Mouse (Mus musculus): ENCODE measurements at regions not wholly inside any gene's neighbourhood (a gene's known extent, or its start where the extent isn't known, plus 50 kb on each side); places are given as distances from the start of the nearest gene placed in this dataset.
A peak's percentile ranks its signal among the peaks of the same experiment; 100 is the strongest.

DNA sequence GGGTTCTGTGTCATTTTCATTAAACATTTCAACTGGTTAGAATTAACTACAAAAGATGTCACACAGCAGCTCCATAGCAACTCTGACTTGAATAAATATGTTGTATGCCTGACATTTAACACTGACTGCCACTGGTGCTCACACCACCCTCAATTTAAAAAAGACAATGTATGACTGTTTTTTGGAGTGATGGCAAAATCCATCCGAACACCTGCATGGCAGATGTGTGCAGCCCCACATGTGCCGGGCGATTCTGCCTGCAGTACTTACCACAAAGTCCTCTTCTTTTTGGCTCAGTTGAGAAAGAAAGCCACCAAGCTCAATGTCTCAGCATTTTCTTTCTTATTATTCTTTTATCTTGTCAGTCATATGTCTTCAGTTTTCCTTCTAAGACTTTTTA, 199.4 kb downstream of the 4930544G11Rik start:
- Histone ChIP-seq H3K27me3 (no peaks in the 10 kb centered on the region), H3K27ac (replicated peaks) (no peak overlapping the region), H3K4me3 (no peak overlapping the region), H3K36me3 (no peaks in the 10 kb centered on the region), H3K9me3 (no peaks in the 10 kb centered on the region), H3K4me2 (no peak overlapping the region), H3K4me1 (replicated peaks) (no peaks in the 10 kb centered on the region), H3K9ac (no peak overlapping the region)
- ATAC-seq (ENCODE audit: low FRiP score, low read depth): no peak
- WGBS: 71% methylated on average over 3 of the region's 3 CpGs

DNA sequence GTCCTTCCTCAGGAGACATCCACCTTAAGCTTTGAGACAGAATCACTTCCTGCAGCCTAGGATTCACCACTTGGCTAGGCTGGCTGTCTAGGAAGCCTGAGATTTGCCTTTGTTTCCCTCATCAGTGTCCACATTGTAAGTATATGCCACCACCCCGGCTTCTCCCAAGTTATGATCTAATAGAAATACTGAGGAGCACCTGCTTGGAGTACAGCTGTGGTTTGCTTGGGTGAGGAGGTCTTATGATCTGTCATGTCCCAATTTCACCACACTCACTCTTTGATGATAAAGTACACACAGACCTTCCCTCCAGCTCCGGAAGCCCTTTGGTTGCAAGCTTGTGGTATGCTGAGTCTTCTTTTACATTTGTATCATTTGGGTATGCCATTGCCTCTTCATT, 202.4 kb downstream of the 4930544G11Rik start:
- 94% methylated on average over 2 of the region's 2 CpGs for WGBS
- Histone ChIP-seq H3K27ac (replicated peaks) (no peak overlapping the region), H3K4me3 (no peak overlapping the region), H3K4me1 (replicated peaks) (no peaks in the 10 kb centered on the region), H3K9ac (no peak overlapping the region), H3K9me3 (no peaks in the 10 kb centered on the region), H3K36me3 (no peaks in the 10 kb centered on the region), H3K27me3 (no peaks in the 10 kb centered on the region), H3K4me2 (no peak overlapping the region)
- no peak for ATAC-seq (ENCODE audit: low FRiP score, low read depth)

DNA sequence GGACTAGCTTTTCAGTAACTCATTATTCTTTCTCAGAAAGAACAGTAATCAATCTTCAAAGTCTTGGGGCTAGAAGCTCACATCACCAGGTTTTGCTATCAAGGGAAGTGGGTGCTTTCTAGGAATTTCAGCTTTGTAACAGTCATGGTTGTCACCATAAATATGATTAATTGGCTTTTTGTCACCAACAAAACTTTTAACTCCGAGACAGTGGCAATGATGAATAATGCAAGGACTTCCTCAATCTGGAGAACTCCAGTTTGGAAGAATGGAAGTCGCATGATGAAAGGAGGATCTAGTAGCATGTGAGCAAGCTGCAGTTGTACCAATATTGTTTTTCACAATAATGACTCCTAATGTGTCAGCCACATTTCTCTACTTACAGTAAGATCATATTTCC, 208.4 kb downstream of the 4930544G11Rik start:
- no peak overlapping the region for H3K4me2 ChIP-seq
- H3K9ac ChIP-seq: no peak overlapping the region
- no peak for ATAC-seq (ENCODE audit: low FRiP score, low read depth)

DNA sequence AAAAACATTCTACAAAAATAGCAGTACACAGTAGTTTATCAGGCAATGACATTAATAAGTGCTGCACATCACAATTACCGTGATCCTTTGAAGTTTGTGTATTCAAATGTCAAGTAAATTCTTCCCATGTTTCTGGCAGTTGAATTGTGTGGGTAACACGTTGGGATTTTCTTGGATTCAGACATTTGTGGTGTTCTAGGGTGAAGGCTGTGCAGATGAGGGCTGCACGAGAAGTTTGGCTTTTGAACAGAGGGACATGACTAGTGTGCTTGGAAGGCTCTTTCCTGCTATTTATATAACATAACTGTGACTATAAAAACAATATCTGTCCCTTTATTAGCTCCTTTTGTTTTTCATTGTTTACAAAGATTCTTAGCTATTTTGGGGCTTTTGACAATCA, 216.5 kb downstream of the 4930544G11Rik start:
- Histone ChIP-seq H3K36me3 (no peaks in the 10 kb centered on the region), H3K4me2 (no peak overlapping the region), H3K9ac (no peak overlapping the region), H3K4me3 (no peak overlapping the region), H3K4me1 (replicated peaks) (no peaks in the 10 kb centered on the region), H3K27ac (replicated peaks) (no peak overlapping the region), H3K27me3 (no peaks in the 10 kb centered on the region), H3K9me3 (no peaks in the 10 kb centered on the region)
- ATAC-seq (ENCODE audit: low FRiP score, low read depth): no peak
- 70% methylated on average over 3 of the region's 3 CpGs for WGBS

More for the DNA sequence above, 208.4 kb downstream of the 4930544G11Rik start:
- Histone ChIP-seq H3K27ac (replicated peaks) (no peak overlapping the region), H3K9me3 (no peaks in the 10 kb centered on the region), H3K4me1 (replicated peaks) (no peaks in the 10 kb centered on the region), H3K36me3 (no peaks in the 10 kb centered on the region), H3K4me3 (no peak overlapping the region), H3K27me3 (no peaks in the 10 kb centered on the region)
- WGBS: 27% methylated on average over 2 of the region's 2 CpGs

DNA sequence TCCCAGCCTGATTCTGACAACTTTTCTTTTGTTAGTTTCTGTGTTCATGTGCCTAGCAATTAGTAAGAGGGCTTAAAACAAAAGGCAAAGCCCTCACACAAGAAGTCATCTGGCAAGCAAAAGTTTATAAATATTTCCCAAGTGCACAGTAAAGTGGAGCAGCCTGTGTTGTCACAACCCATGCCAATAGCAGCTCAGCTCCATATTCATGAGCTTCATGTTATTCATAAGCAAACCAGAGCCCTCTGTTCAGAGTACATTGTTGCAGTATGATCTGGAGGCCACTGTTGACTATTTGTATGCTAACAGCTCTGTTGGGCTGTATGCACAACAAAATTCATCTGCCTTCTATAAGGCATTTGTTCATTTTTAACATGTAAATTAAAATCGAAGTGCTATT, 245.6 kb downstream of the 4930544G11Rik start:
- 0 out of 2 replicates have a peak, but pooled peaks have one; percentile 27 for ATAC-seq (ENCODE audit: low FRiP score, low read depth)
- Histone ChIP-seq H3K9me3 (no peaks in the 10 kb centered on the region), H3K9ac (no peak overlapping the region), H3K4me3 (no peak overlapping the region), H3K4me2 (no peak overlapping the region), H3K27me3 (no peaks in the 10 kb centered on the region), H3K36me3 (no peaks in the 10 kb centered on the region), H3K27ac (replicated peaks) (no peak overlapping the region), H3K4me1 (replicated peaks) (no peaks in the 10 kb centered on the region)
- WGBS: 80% methylated on average over 1 of the region's 1 CpGs

DNA sequence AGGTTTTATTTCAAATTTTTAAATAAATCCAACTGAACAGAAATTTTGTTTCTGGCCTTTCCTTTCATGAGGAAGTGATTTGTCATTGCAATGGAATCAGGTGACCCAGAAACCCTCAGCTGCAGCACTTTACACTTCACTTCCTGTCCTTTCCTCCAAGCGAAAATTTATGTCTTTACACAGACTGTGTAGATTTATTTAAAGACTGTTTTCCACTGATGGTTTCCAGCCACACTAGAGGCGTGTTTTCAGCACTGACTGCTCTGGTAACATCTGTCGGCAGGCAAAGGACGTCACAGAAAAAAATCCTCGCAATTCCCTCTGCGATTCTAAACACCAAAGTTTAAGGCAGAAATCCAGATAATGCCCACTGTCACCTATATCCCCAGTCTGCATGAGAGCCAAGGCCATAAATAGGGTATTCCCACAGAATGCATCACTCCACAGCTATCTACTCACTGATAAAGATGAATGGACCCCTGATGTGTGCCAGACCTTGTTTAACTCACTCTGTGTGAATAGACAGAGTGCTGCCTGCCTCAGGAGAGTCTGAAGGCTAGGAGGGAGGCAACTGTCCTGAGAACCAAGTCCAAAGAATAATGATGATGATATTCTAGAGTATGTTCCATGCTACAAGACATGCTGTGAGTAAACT, 247.9 kb downstream of the 4930544G11Rik start:
- Histone ChIP-seq H3K4me1 (replicated peaks) (no peaks in the 10 kb centered on the region), H3K4me3 (no peak overlapping the region), H3K9ac (no peak overlapping the region), H3K4me2 (no peak overlapping the region), H3K27me3 (no peaks in the 10 kb centered on the region), H3K27ac (replicated peaks) (no peak overlapping the region), H3K36me3 (no peaks in the 10 kb centered on the region), H3K9me3 (no peaks in the 10 kb centered on the region)
- WGBS: 56% methylated on average over 6 of the region's 6 CpGs
- ATAC-seq (ENCODE audit: low FRiP score, low read depth): no peak

DNA sequence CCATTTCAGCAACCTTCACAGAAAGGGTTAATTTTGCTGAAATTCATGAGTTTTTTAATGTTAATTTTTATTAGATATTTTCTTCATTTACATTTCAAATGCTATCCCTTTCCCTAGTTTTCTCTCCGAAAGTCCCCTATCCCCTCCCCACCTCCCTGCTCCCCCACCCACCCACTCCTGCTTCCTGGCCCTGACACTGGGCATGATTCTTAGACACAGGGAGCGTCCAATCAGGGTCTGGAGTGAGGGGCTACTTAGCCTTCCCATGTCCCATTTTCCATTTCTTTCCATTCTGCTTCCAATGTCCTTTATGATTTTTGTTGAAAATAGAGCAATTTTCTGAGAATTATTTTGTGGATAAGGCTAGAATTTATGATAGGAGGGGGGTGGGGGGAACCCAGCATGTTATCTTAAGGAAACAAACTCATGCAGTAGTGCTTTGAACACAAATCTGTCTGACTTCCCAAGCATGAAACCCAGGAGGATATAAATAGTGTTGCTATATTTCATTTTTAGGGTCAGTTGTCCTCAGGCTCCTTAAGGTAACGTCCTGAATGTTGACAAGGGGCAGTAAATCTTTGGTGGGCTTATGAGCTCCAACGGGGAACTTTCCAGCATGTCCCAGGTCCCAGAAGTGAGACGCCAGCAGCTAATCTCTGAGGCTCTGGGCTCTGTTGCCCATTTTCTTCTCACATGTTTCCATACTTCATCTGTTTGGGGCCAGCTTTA, 254.0 kb downstream of the 4930544G11Rik start:
- Histone ChIP-seq H3K9me3 (no peaks in the 10 kb centered on the region), H3K27me3 (no peaks in the 10 kb centered on the region), H3K36me3 (no peaks in the 10 kb centered on the region), H3K4me2 (no peak overlapping the region), H3K4me3 (no peak overlapping the region), H3K9ac (no peak overlapping the region), H3K27ac (replicated peaks) (no peak overlapping the region), H3K4me1 (replicated peaks) (no peaks in the 10 kb centered on the region)
- ATAC-seq (ENCODE audit: low FRiP score, low read depth): no peak
- WGBS: 82% methylated on average over 5 of the region's 5 CpGs

DNA sequence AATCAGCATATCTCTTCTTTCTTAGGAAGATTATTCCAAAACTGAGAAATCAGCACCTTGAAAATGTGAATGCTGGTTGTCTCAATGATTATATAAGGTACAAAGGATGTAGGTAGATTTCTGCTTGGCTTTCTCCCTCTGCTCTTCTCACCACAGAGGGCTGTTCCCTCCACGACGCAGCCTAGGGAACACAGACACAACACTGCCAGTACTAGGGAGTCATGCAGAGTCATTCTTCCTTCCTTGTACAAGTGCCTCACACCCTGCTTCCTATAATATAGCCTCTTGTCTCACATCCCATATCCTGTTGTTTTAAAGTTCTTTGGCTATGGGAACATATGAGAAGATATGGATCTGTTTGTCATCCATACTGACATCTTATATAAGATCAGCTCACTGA, 265.1 kb downstream of the 4930544G11Rik start:
- no peaks in the 10 kb centered on the region for H3K9me3 ChIP-seq
- WGBS: 26% methylated on average over 2 of the region's 2 CpGs
- 0 out of 2 replicates have a peak, but pooled peaks cover 4% of the 10 kb centered on the region for H3K4me1 ChIP-seq (replicated peaks)
- no peak overlapping the region for H3K4me2 ChIP-seq
- no peak overlapping the region for H3K9ac ChIP-seq
- no peaks in the 10 kb centered on the region for H3K27me3 ChIP-seq
- H3K27ac ChIP-seq (replicated peaks): no peak overlapping the region
- peak; percentile 51; the same call in 1 of the 2 replicates for ATAC-seq (ENCODE audit: low FRiP score, low read depth)
- H3K4me3 ChIP-seq: no peak overlapping the region
- no peaks in the 10 kb centered on the region for H3K36me3 ChIP-seq

DNA sequence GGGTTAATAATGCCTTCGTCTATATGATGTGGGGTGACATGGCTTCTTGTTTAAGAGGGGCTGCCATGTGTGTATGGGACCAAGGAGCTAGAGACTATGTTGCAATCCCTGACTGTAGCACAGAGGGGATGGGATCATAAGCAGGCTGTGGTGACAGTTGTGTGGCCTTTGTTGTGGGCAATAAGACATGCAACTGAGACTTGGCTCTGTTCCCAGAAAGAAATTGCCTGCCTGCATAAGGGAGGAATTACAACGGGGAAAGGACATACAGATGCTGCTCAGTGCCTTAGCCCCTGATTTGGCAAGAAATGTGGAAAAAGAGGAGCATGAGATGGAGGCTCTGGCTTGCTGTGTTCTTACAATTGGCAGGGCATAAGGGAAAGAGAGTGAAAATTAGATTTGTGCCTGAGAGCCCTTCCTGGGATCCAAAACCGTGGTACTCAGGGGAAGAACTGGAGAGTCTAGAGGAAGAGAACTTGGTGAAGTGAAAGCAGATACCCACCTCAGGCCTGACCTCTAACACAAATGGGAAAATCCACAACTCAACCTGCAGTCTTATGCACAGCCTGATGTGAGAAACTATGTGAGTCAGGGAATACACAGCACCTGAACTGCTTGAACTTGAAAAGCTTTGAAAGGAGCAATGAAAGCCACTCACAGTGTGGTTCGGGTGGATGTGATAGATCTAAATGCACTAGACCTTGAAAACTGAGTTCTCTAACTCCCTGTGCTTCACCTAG, 271.9 kb downstream of the 4930544G11Rik start:
- H3K4me2 ChIP-seq: no peak overlapping the region
- ATAC-seq (ENCODE audit: low FRiP score, low read depth): peak; percentile 90
- H3K4me3 ChIP-seq: no peak overlapping the region
- H3K27ac ChIP-seq (replicated peaks): peak overlapping the region; percentile 26; the same call in 1 of the 2 replicates
- no peaks in the 10 kb centered on the region for H3K27me3 ChIP-seq
- no peaks in the 10 kb centered on the region for H3K36me3 ChIP-seq
- H3K9ac ChIP-seq: no peak overlapping the region
- no peaks in the 10 kb centered on the region for H3K4me1 ChIP-seq (replicated peaks)
- WGBS: 47% methylated on average over 4 of the region's 4 CpGs
- H3K9me3 ChIP-seq: no peaks in the 10 kb centered on the region

DNA sequence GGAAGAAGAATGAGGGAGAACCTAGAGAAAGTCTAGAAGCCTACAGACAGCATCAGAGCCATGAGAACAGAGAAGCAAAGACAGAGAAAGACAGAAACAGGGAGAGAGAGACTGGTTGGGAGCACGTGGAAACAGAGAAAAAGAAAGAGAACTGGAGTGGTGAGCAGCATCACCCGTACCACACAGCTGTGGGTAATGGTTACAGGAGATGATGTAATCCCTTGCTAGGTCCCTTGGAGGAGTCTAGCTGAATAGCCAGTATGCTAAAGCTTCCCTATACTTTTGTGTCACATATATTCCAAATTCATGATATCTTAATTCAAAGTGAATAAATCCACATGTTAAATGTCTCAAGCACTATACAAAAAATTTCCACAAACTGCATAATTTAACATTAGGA, 284.0 kb downstream of the 4930544G11Rik start:
- Histone ChIP-seq H3K4me3 (no peak overlapping the region), H3K27ac (replicated peaks) (no peak overlapping the region), H3K9ac (no peak overlapping the region), H3K36me3 (no peaks in the 10 kb centered on the region), H3K4me1 (replicated peaks) (no peaks in the 10 kb centered on the region), H3K9me3 (no peaks in the 10 kb centered on the region), H3K27me3 (no peaks in the 10 kb centered on the region), H3K4me2 (no peak overlapping the region)
- no peak for ATAC-seq (ENCODE audit: low FRiP score, low read depth)
- 82% methylated on average over 2 of the region's 2 CpGs for WGBS

DNA sequence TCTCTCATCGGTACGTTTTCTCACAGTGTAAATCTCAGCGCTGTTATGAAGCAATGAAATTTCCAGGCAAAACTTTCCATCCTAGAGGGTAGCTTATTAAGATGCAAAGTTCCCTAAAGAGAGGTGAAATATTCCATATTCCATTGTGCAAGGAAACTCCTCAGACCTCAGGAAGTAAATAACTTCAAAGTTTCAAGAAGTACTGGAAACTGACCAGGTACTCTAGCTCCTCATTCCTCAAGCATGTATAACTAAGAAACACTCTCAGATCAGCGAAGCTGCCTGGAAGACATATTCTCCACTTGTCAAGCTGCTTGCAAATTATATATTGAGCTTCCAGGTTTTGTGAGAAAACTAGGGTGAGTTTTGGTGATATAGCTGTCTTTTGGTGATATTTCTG, 279.8 kb upstream of the Mad2l1 start:
- no peaks in the 10 kb centered on the region for H3K27me3 ChIP-seq
- no peak overlapping the region for H3K4me3 ChIP-seq
- no peak overlapping the region for H3K9ac ChIP-seq
- H3K27ac ChIP-seq (replicated peaks): no peak overlapping the region
- ATAC-seq (ENCODE audit: low FRiP score, low read depth): no peak
- H3K36me3 ChIP-seq: no peaks in the 10 kb centered on the region
- H3K9me3 ChIP-seq: no peaks in the 10 kb centered on the region
- WGBS: 95% methylated on average over 4 of the region's 4 CpGs
- no peaks in the 10 kb centered on the region for H3K4me1 ChIP-seq (replicated peaks)
- no peak overlapping the region for H3K4me2 ChIP-seq

DNA sequence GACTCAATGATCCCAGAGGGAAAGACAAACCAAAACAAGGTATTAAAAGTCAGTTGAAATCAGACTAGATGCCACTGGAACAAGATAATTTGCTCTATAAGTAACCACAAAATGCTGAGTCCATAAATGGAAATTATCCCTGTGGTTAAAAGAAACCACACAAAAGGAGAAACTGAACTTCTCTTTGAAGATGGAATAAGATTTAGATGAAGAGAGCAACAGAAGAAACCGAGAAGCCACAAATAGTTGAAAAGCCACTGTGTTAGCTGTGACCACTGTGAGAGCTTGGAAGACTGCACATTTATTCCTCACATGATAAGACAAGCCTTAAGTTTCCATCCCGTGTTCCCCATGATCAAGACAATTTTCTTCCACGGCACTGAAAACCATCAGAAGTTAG, 271.8 kb upstream of the Mad2l1 start:
- Histone ChIP-seq H3K9ac (no peak overlapping the region), H3K4me1 (replicated peaks) (no peaks in the 10 kb centered on the region), H3K36me3 (no peaks in the 10 kb centered on the region), H3K27me3 (no peaks in the 10 kb centered on the region), H3K4me2 (no peak overlapping the region), H3K27ac (replicated peaks) (no peak overlapping the region), H3K4me3 (no peak overlapping the region), H3K9me3 (0 out of 2 replicates have a peak, but pooled peaks cover 4% of the 10 kb centered on the region)
- no peak for ATAC-seq (ENCODE audit: low FRiP score, low read depth)
- WGBS: 85% methylated on average over 3 of the region's 3 CpGs
